Mouse (Mus musculus): ENCODE data around the gene Tnrc6b. TPM values are rescaled to one million over a fixed set of nuclear protein-coding genes. Genes with fewer than 3 reads are reported as not detected.
"Not testable (repeated sequence)": the region's sequence is repeated elsewhere in the genome, so short reads cannot be mapped to it uniquely, and the experiment has no call there.

Tnrc6b gene
- total RNA-seq, 2 experiments from 2014 or later = 30.8 to 36.8 TPM

GRCm38 (mm10) chr15:80735708-80736107 is 24.6 kb downstream of the Tnrc6b start:
- not testable (repeated sequence) for DNase-seq (ENCODE audit: low spot score in 2 of 2)

GRCm38 (mm10) chr15:80736553-80736952 is 25.4 kb downstream of the Tnrc6b start:
- DNase-seq (ENCODE audit: low spot score in 2 of 2) = no peak

- DNase-seq (ENCODE audit: low spot score in 2 of 2) = no peak
These were observed 27.1 kb downstream of the Tnrc6b start for GRCm38 (mm10) chr15:80738244-80738643.

- DNase-seq (ENCODE audit: low spot score in 2 of 2) = no peak
These were observed 28.9 kb downstream of the Tnrc6b start for GRCm38 (mm10) chr15:80739972-80740371.

- DNase-seq (ENCODE audit: low spot score in 2 of 2) = no peak
These were observed 30.7 kb downstream of the Tnrc6b start for GRCm38 (mm10) chr15:80741836-80742235.

GRCm38 (mm10) chr15:80742991-80743474 is 31.9 kb downstream of the Tnrc6b start:
- no peak for DNase-seq (ENCODE audit: low spot score in 2 of 2)

- DNase-seq (ENCODE audit: low spot score in 2 of 2) = no peak
These were observed 32.5 kb downstream of the Tnrc6b start for GRCm38 (mm10) chr15:80743606-80744005.

- DNase-seq (ENCODE audit: low spot score in 2 of 2) = no peak
These were observed 33.7 kb downstream of the Tnrc6b start for GRCm38 (mm10) chr15:80744667-80745422.

GRCm38 (mm10) chr15:80748979-80749378 is 37.9 kb downstream of the Tnrc6b start:
- no peak for DNase-seq (ENCODE audit: low spot score in 2 of 2)

- DNase-seq (ENCODE audit: low spot score in 2 of 2) = peak in 1 of 2 experiments; percentile 15
These were observed 42.2 kb downstream of the Tnrc6b start for GRCm38 (mm10) chr15:80753351-80753750.

GRCm38 (mm10) chr15:80754103-80754502 is 43.0 kb downstream of the Tnrc6b start:
- DNase-seq (ENCODE audit: low spot score in 2 of 2) = no peak

- DNase-seq (ENCODE audit: low spot score in 2 of 2) = no peak
These were observed 48.3 kb downstream of the Tnrc6b start for GRCm38 (mm10) chr15:80759451-80759850.

GRCm38 (mm10) chr15:80760504-80760903 is 49.4 kb downstream of the Tnrc6b start:
- DNase-seq (ENCODE audit: low spot score in 2 of 2) = no peak

- no peak for DNase-seq (ENCODE audit: low spot score in 2 of 2)
These were observed 49.8 kb downstream of the Tnrc6b start for GRCm38 (mm10) chr15:80760935-80761334.

GRCm38 (mm10) chr15:80762621-80763020 is 51.5 kb downstream of the Tnrc6b start:
- no peak for DNase-seq (ENCODE audit: low spot score in 2 of 2)

GRCm38 (mm10) chr15:80764666-80765065 is 53.6 kb downstream of the Tnrc6b start:
- no peak for DNase-seq (ENCODE audit: low spot score in 2 of 2)

- peak in 1 of 2 experiments; percentile 10 for DNase-seq (ENCODE audit: low spot score in 2 of 2)
These were observed 54.3 kb downstream of the Tnrc6b start for GRCm38 (mm10) chr15:80765381-80765780.

- no peak for DNase-seq (ENCODE audit: low spot score in 2 of 2)
These were observed 57.1 kb downstream of the Tnrc6b start for GRCm38 (mm10) chr15:80768216-80768615.

- no peak for DNase-seq (ENCODE audit: low spot score in 2 of 2)
These were observed 60.9 kb downstream of the Tnrc6b start for GRCm38 (mm10) chr15:80771926-80772441.

GRCm38 (mm10) chr15:80774666-80775065 is 63.6 kb downstream of the Tnrc6b start:
- no peak for DNase-seq (ENCODE audit: low spot score in 2 of 2)

GRCm38 (mm10) chr15:80779006-80779405 is 67.9 kb downstream of the Tnrc6b start:
- no peak for DNase-seq (ENCODE audit: low spot score in 2 of 2)

GRCm38 (mm10) chr15:80780154-80780751 is 69.1 kb downstream of the Tnrc6b start:
- DNase-seq (ENCODE audit: low spot score in 2 of 2) = no peak

Data from adrenal gland, adult 18-20 months (tissue).